Mouse (Mus musculus) midbrain, postnatal 0 days (tissue): ENCODE results near the gene Ssxb2. TPM values are rescaled to one million over a fixed set of nuclear protein-coding genes. Genes with fewer than 3 reads are reported as not detected.
"Not testable (repeated sequence)": the region's sequence is repeated elsewhere in the genome, so short reads cannot be mapped to it uniquely, and the experiment has no call there.

ENCODE experiments used
- ATAC-seq: fragments of 200-750 bp; cut with Nextera tagmentation; 2 replicates; pipeline ENCODE4 v1.8.0; 2017; ENCODE audit warnings: moderate number of reproducible peaks, mild to moderate bottlenecking, moderate TSS enrichment, moderate library complexity; ENCODE audit not compliant: low FRiP score
- DNase-seq: peaks from one replicate; pipeline ENCODE4 v3.0.0-alpha.2; 2015; ENCODE audit warnings: low spot score
- H3K27ac ChIP-seq: fragments of 300-500 bp; sonication (generic); 2 replicates; pipeline ENCODE4 v1.5.1; 2014; ENCODE audit warnings: low read depth, mild to moderate bottlenecking, low read length, mixed read lengths
- H3K27me3 ChIP-seq: fragments of 300-500 bp; sonication (generic); 2 replicates; pipeline ENCODE4 v1.6.1; 2014; ENCODE audit warnings: low read length, control low read depth, mixed read lengths; ENCODE audit not compliant: insufficient read depth
- H3K36me3 ChIP-seq: fragments of 300-500 bp; sonication (generic); 2 replicates; pipeline ENCODE4 v1.6.1; 2014; ENCODE audit warnings: low read length, control low read depth, mixed read lengths; ENCODE audit not compliant: insufficient read depth
- H3K4me1 ChIP-seq: fragments of 300-500 bp; sonication (generic); 2 replicates; pipeline ENCODE4 v1.6.1; 2014; ENCODE audit warnings: mild to moderate bottlenecking, control low read depth, antibody characterized with exemption, low read length, mixed read lengths; ENCODE audit not compliant: insufficient read depth
- H3K4me2 ChIP-seq: fragments of 300-500 bp; sonication (generic); 2 replicates; pipeline ENCODE4 v1.6.1; 2014; ENCODE audit warnings: low read depth, mild to moderate bottlenecking, low read length, mixed read lengths; ENCODE audit not compliant: poor library complexity, severe bottlenecking
- H3K4me3 ChIP-seq: fragments of 300-500 bp; sonication (generic); 2 replicates; pipeline ENCODE4 v1.5.1; 2014; ENCODE audit warnings: low read depth, mild to moderate bottlenecking, low read length, moderate library complexity
- H3K9ac ChIP-seq: fragments of 300-500 bp; sonication (generic); replicated peaks from 2 replicates; pipeline ENCODE4 v1.6.1; 2014; ENCODE audit warnings: mild to moderate bottlenecking, low read length, moderate library complexity, mixed read lengths; ENCODE audit not compliant: poor library complexity, severe bottlenecking
- H3K9me3 ChIP-seq: fragments of 300-500 bp; sonication (generic); 2 replicates; pipeline ENCODE4 v1.6.1; 2016; ENCODE audit warnings: low read length, control low read depth
- WGBS: fragments of 180-500 bp; shearing (Covaris S2); extraction: QIAGEN DNeasy Blood & Tissue Kit; methylation state at CpG from one replicate; pipeline ENCODE4 v1.1.7; 2014; 5-methylcytosine and 5-hydroxymethylcytosine counted together
- polyA plus RNA-seq: library from polyadenylated mRNA; unstranded; fragments of >200 nt; fragmentation: Nextera tagmentation; extraction: Ambion mirVana; gene quantifications from 2 replicates; pipeline ENCODE4 v1.2.1, GENCODE M21; 2015
- total RNA-seq: library from RNA; depleted of rRNA; stranded (reverse); fragments of >200 nt; gene quantifications from 2 replicates; pipeline ENCODE4 v1.2.3, GENCODE M21; 2014; rRNA removed

Gene Ssxb2
- total RNA-seq (not detected in 2 replicates), polyA plus RNA-seq (not detected in 2 replicates)

DNA sequence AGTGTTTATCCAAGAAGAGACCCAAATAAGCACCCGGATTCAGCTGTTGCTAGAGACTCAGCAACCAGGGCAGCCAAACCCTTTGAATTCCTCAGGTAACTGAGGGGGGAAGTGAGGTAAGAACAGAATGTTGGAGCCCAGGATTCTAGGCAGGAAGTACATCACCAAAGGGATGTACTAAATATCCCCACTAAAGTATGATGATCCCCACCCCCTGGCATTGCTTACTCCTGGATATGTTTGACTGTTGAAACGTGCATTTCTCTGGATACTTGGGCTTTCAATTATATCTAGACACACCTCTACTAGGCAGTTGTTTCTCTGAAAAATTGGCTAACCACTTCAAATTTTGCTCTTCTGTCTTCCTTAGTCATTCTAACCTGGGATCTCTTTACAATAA, at the start of gene Ssxb2:
Gene Ssxb2, minus strand, starts transcription at position 101 of the 400 bp plus-strand sequence.
- H3K36me3 ChIP-seq, H3K4me2 ChIP-seq: not testable (repeated sequence)
- WGBS: 57% methylated on average over 2 of the region's 2 CpGs

DNA sequence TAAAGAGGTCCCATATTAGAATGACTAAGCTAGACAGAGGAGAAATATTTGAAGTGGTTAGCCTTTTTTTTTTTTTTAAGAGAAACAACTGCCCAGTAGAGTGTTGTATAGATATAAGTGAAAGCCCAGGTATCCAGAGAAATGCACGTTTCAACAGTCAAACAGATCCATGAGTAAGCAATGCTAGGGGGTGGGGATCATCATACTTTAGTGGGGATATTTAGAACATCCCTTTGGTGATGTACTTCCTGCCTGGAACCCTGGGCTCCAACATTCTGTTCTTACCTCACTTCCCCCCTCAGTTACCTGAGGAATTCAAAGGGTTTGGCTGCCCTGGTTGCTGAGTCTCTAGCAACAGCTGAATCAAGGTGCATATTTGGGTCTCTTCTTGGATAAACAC, 48.5 kb downstream of the Ssxb2 start, which contains the start of gene Ssxb1:
Gene Ssxb1, plus strand, starts transcription at position 301 of the 400 bp plus-strand sequence.
- not testable (repeated sequence) for H3K27ac ChIP-seq, H3K27me3 ChIP-seq, H3K9me3 ChIP-seq, H3K36me3 ChIP-seq, H3K9ac ChIP-seq, H3K4me2 ChIP-seq, DNase-seq, H3K4me1 ChIP-seq, ATAC-seq, H3K4me3 ChIP-seq
- 24% methylated on average over 1 of the region's 1 CpGs for WGBS

More for the DNA sequence above, at the start of gene Ssxb2:
- not testable (repeated sequence) for DNase-seq, H3K9me3 ChIP-seq, H3K9ac ChIP-seq, H3K27me3 ChIP-seq, H3K4me1 ChIP-seq, ATAC-seq, H3K27ac ChIP-seq, H3K4me3 ChIP-seq

Other genes with a start within 250 kb of the Ssxb2 start
- 39.6 and 39.9 TPM in 2 replicates for gene Ftsj1, start 209.3 kb downstream of the Ssxb2 start, total RNA-seq
- 35.4 and 39.9 TPM in 2 replicates for gene Ftsj1, start 209.3 kb downstream of the Ssxb2 start, polyA plus RNA-seq
- 14.4 and 22.4 TPM in 2 replicates for gene Slc38a5, start 190.6 kb downstream of the Ssxb2 start, total RNA-seq
- gene Slc38a5, start 190.6 kb downstream of the Ssxb2 start, polyA plus RNA-seq: 17.1 and 17.5 TPM in 2 replicates
- gene Ssxb10, start 134.3 kb downstream of the Ssxb2 start, total RNA-seq: not detected in 2 replicates
- gene Ssxb10, start 134.3 kb downstream of the Ssxb2 start, polyA plus RNA-seq: not detected in 2 replicates
- gene Ssxb9, start 94.7 kb downstream of the Ssxb2 start, total RNA-seq: not detected in 2 replicates
- not detected in 2 replicates for gene Ssxb9, start 94.7 kb downstream of the Ssxb2 start, polyA plus RNA-seq
- gene Ssxb1, start 48.4 kb downstream of the Ssxb2 start, total RNA-seq: not detected in 2 replicates
- gene Ssxb1, start 48.4 kb downstream of the Ssxb2 start, polyA plus RNA-seq: not detected in 2 replicates
- gene Gm14459, start 63.2 kb upstream of the Ssxb2 start, total RNA-seq: not detected in 2 replicates
- gene Gm14459, start 63.2 kb upstream of the Ssxb2 start, polyA plus RNA-seq: not detected in 2 replicates
- not detected in 2 replicates for gene Ssxb6, start 86.5 kb upstream of the Ssxb2 start, total RNA-seq
- gene Ssxb6, start 86.5 kb upstream of the Ssxb2 start, polyA plus RNA-seq: not detected in 2 replicates
- not detected in 2 replicates for gene Ssxb3, start 130.1 kb upstream of the Ssxb2 start, total RNA-seq
- not detected in 2 replicates for gene Ssxb3, start 130.1 kb upstream of the Ssxb2 start, polyA plus RNA-seq
- not detected in 2 replicates for gene Ssxb8, start 229.1 kb upstream of the Ssxb2 start, total RNA-seq
- gene Ssxb8, start 229.1 kb upstream of the Ssxb2 start, polyA plus RNA-seq: not detected in 2 replicates